Mouse (Mus musculus): ENCODE data around the gene Hes2. TPM values are rescaled to one million over a fixed set of nuclear protein-coding genes. Genes with fewer than 3 reads are reported as not detected.

The Hes2 gene
- polyA plus RNA-seq, 1 experiment = 0.73 TPM

- Histone ChIP-seq H3K27me3 (ENCODE audit: control insufficient read depth, insufficient read depth, low read length) (no peaks in the 10 kb centered on the region), H3K4me1 (ENCODE audit: control insufficient read depth, insufficient read depth, low read length) (no peaks in the 10 kb centered on the region; the same call in none of the 2 replicates), H3K4me3 (ENCODE audit: control insufficient read depth, low read depth, low read length) (peak overlapping the region; percentile 49), H3K36me3 (ENCODE audit: control insufficient read depth, insufficient read depth, low read length) (no peaks in the 10 kb centered on the region), H3K27ac (ENCODE audit: control insufficient read depth, insufficient read depth, low read depth, low read length) (no peak overlapping the region)
- TF ChIP-seq POLR2A (IDR thresholded peaks at IDR 0.05; ENCODE audit: control insufficient read depth, low read depth, low read length) = no peak
- peak; percentile 96 for TF ChIP-seq CTCF (IDR thresholded peaks at IDR 0.05; ENCODE audit: control insufficient read depth, insufficient read depth, insufficient replicate concordance, low read depth, low read length)
These were observed 6.6 kb downstream of the Hes2 start for GRCm38 (mm10) chr4:152165036-152165931.

- TF ChIP-seq CTCF (IDR thresholded peaks at IDR 0.05; ENCODE audit: control insufficient read depth, insufficient read depth, insufficient replicate concordance, low read depth, low read length) (no peak), POLR2A (IDR thresholded peaks at IDR 0.05; ENCODE audit: control insufficient read depth, low read depth, low read length) (no peak)
- Histone ChIP-seq H3K4me1 (ENCODE audit: control insufficient read depth, insufficient read depth, low read length) (peaks cover 4% of the 10 kb centered on the region), H3K27ac (ENCODE audit: control insufficient read depth, insufficient read depth, low read depth, low read length) (no peak overlapping the region), H3K4me3 (ENCODE audit: control insufficient read depth, low read depth, low read length) (peak overlapping the region; percentile 61), H3K27me3 (ENCODE audit: control insufficient read depth, insufficient read depth, low read length) (no peaks in the 10 kb centered on the region), H3K36me3 (ENCODE audit: control insufficient read depth, insufficient read depth, low read length) (no peaks in the 10 kb centered on the region)
These were observed 9.4 kb downstream of the Hes2 start for GRCm38 (mm10) chr4:152168052-152168451.

- Histone ChIP-seq H3K27me3 (ENCODE audit: control insufficient read depth, insufficient read depth, low read length) (no peaks in the 10 kb centered on the region), H3K4me3 (ENCODE audit: control insufficient read depth, low read depth, low read length) (peak overlapping the region; percentile 78), H3K4me1 (ENCODE audit: control insufficient read depth, insufficient read depth, low read length) (peaks cover 4% of the 10 kb centered on the region), H3K36me3 (ENCODE audit: control insufficient read depth, insufficient read depth, low read length) (no peaks in the 10 kb centered on the region), H3K27ac (ENCODE audit: control insufficient read depth, insufficient read depth, low read depth, low read length) (no peak overlapping the region)
- TF ChIP-seq CTCF (IDR thresholded peaks at IDR 0.05; ENCODE audit: control insufficient read depth, insufficient read depth, insufficient replicate concordance, low read depth, low read length) (no peak), POLR2A (IDR thresholded peaks at IDR 0.05; ENCODE audit: control insufficient read depth, low read depth, low read length) (no peak)
These were observed 10.4 kb downstream of the Hes2 start for GRCm38 (mm10) chr4:152169103-152169502.

GRCm38 (mm10) chr4:152170286-152170685 is 11.6 kb downstream of the Hes2 start:
- Histone ChIP-seq H3K4me1 (ENCODE audit: control insufficient read depth, insufficient read depth, low read length) (peaks cover 4% of the 10 kb centered on the region), H3K4me3 (ENCODE audit: control insufficient read depth, low read depth, low read length) (peak overlapping the region; percentile 78), H3K27ac (ENCODE audit: control insufficient read depth, insufficient read depth, low read depth, low read length) (no peak overlapping the region), H3K27me3 (ENCODE audit: control insufficient read depth, insufficient read depth, low read length) (no peaks in the 10 kb centered on the region), H3K36me3 (ENCODE audit: control insufficient read depth, insufficient read depth, low read length) (no peaks in the 10 kb centered on the region)
- no peak for TF ChIP-seq CTCF (IDR thresholded peaks at IDR 0.05; ENCODE audit: control insufficient read depth, insufficient read depth, insufficient replicate concordance, low read depth, low read length)
- TF ChIP-seq POLR2A (IDR thresholded peaks at IDR 0.05; ENCODE audit: control insufficient read depth, low read depth, low read length) = no peak

GRCm38 (mm10) chr4:152171543-152171942 is 12.9 kb downstream of the Hes2 start:
- no peak overlapping the region for H3K4me3 ChIP-seq (ENCODE audit: control insufficient read depth, low read depth, low read length)
- H3K27ac ChIP-seq (ENCODE audit: control insufficient read depth, insufficient read depth, low read depth, low read length) = no peak overlapping the region
- H3K27me3 ChIP-seq (ENCODE audit: control insufficient read depth, insufficient read depth, low read length) = no peaks in the 10 kb centered on the region
- no peaks in the 10 kb centered on the region for H3K36me3 ChIP-seq (ENCODE audit: control insufficient read depth, insufficient read depth, low read length)
- H3K4me1 ChIP-seq (ENCODE audit: control insufficient read depth, insufficient read depth, low read length) = peaks cover 7% of the 10 kb centered on the region
- TF ChIP-seq CTCF (IDR thresholded peaks at IDR 0.05; ENCODE audit: control insufficient read depth, insufficient read depth, insufficient replicate concordance, low read depth, low read length) = peak; percentile 39; the same call in 1 of the 2 replicates
- TF ChIP-seq POLR2A (IDR thresholded peaks at IDR 0.05; ENCODE audit: control insufficient read depth, low read depth, low read length) = no peak

- TF ChIP-seq POLR2A (IDR thresholded peaks at IDR 0.05; ENCODE audit: control insufficient read depth, low read depth, low read length) (no peak), CTCF (IDR thresholded peaks at IDR 0.05; ENCODE audit: control insufficient read depth, insufficient read depth, insufficient replicate concordance, low read depth, low read length) (peak; percentile 91; the same call in 1 of the 2 replicates)
- peaks cover 9% of the 10 kb centered on the region for H3K4me1 ChIP-seq (ENCODE audit: control insufficient read depth, insufficient read depth, low read length)
- no peak overlapping the region for H3K4me3 ChIP-seq (ENCODE audit: control insufficient read depth, low read depth, low read length)
- H3K36me3 ChIP-seq (ENCODE audit: control insufficient read depth, insufficient read depth, low read length) = no peaks in the 10 kb centered on the region
- H3K27ac ChIP-seq (ENCODE audit: control insufficient read depth, insufficient read depth, low read depth, low read length) = no peak overlapping the region
- H3K27me3 ChIP-seq (ENCODE audit: control insufficient read depth, insufficient read depth, low read length) = no peaks in the 10 kb centered on the region
These were observed 14.4 kb downstream of the Hes2 start for GRCm38 (mm10) chr4:152173041-152173440.

- H3K4me3 ChIP-seq (ENCODE audit: control insufficient read depth, low read depth, low read length) = no peak overlapping the region
- peaks cover 15% of the 10 kb centered on the region for H3K4me1 ChIP-seq (ENCODE audit: control insufficient read depth, insufficient read depth, low read length)
- H3K27me3 ChIP-seq (ENCODE audit: control insufficient read depth, insufficient read depth, low read length) = no peaks in the 10 kb centered on the region
- no peak overlapping the region for H3K27ac ChIP-seq (ENCODE audit: control insufficient read depth, insufficient read depth, low read depth, low read length)
- TF ChIP-seq POLR2A (IDR thresholded peaks at IDR 0.05; ENCODE audit: control insufficient read depth, low read depth, low read length) = no peak
- TF ChIP-seq CTCF (IDR thresholded peaks at IDR 0.05; ENCODE audit: control insufficient read depth, insufficient read depth, insufficient replicate concordance, low read depth, low read length) = no peak
- H3K36me3 ChIP-seq (ENCODE audit: control insufficient read depth, insufficient read depth, low read length) = no peaks in the 10 kb centered on the region; the same call in 1 of the 2 replicates
These were observed 15.3 kb downstream of the Hes2 start for GRCm38 (mm10) chr4:152173956-152174355.

All from testis, adult 2 months (tissue).